Mouse (Mus musculus) brain, embryonic 14.5 days (tissue): ENCODE results near the gene Tgtp2. TPM values are rescaled to one million over a fixed set of nuclear protein-coding genes. Genes with fewer than 3 reads are reported as not detected.

ENCODE experiments used
- polyA plus RNA-seq: library from polyadenylated mRNA; depleted of rRNA; stranded (reverse); fragments of >200 nt; gene quantifications from 2 replicates; pipeline ENCODE4 v1.2.3, GENCODE M21; 2012; rRNA removed

Tgtp2 gene
- polyA plus RNA-seq, 1 experiment: 0.11 TPM

Other genes starting within 250 kb of the Tgtp2 start
- 39.3 and 44.2 TPM in 2 replicates for gene Trim41, start 246.9 kb downstream of the Tgtp2 start, polyA plus RNA-seq
- gene Trim7, start 238.1 kb downstream of the Tgtp2 start, polyA plus RNA-seq: 2.6 and 2.8 TPM in 2 replicates
- 34.5 and 47.1 TPM in 2 replicates for gene Gm12184, start 237.6 kb downstream of the Tgtp2 start, polyA plus RNA-seq
- 1.2 and 1.9 TPM in 2 replicates for gene Irgm1, start 192.5 kb downstream of the Tgtp2 start, polyA plus RNA-seq
- 0.10 and 0.23 TPM in 2 replicates for gene Gm5431, start 162.0 kb downstream of the Tgtp2 start, polyA plus RNA-seq
- 0.79 and 0.81 TPM in 2 replicates for gene Psme2b, start 118.0 kb downstream of the Tgtp2 start, polyA plus RNA-seq
- 0.03 TPM in 1 of 2 replicates, not detected in the other for gene Olfr56, start 85.3 kb downstream of the Tgtp2 start, polyA plus RNA-seq
- gene 9930111J21Rik1, start 84.8 kb downstream of the Tgtp2 start, polyA plus RNA-seq: 0.10 and 0.15 TPM in 2 replicates
- 0.04 TPM in 1 of 2 replicates, not detected in the other for gene Gm12185, start 72.0 kb downstream of the Tgtp2 start, polyA plus RNA-seq
- 0.07 and 0.13 TPM in 2 replicates for gene Tgtp1, start 70.0 kb downstream of the Tgtp2 start, polyA plus RNA-seq
- gene 9930111J21Rik2, start 13.0 kb downstream of the Tgtp2 start, polyA plus RNA-seq: 0.18 and 0.42 TPM in 2 replicates
- 0.19 and 0.63 TPM in 2 replicates for gene Ifi47, start 12.4 kb upstream of the Tgtp2 start, polyA plus RNA-seq
- not detected in 2 replicates for gene Olfr1396, start 50.7 kb upstream of the Tgtp2 start, polyA plus RNA-seq
- gene Olfr1395, start 78.1 kb upstream of the Tgtp2 start, polyA plus RNA-seq: not detected in 2 replicates
- not detected in 2 replicates for gene Olfr1394, start 90.2 kb upstream of the Tgtp2 start, polyA plus RNA-seq
- 0.06 and 0.16 TPM in 2 replicates for gene Btnl9, start 123.0 kb upstream of the Tgtp2 start, polyA plus RNA-seq
- gene Zfp62, start 139.1 kb upstream of the Tgtp2 start, polyA plus RNA-seq: 23.8 and 34.9 TPM in 2 replicates
- 60.6 and 65.9 TPM in 2 replicates for gene Mgat1, start 180.0 kb upstream of the Tgtp2 start, polyA plus RNA-seq
- 0.19 and 0.26 TPM in 2 replicates for gene Olfr1393, start 214.1 kb upstream of the Tgtp2 start, polyA plus RNA-seq
- gene Olfr1392, start 221.1 kb upstream of the Tgtp2 start, polyA plus RNA-seq: 0.26 and 0.29 TPM in 2 replicates
- not detected in 2 replicates for gene Olfr10, start 240.5 kb upstream of the Tgtp2 start, polyA plus RNA-seq